Mouse (Mus musculus) megakaryocyte progenitor cell, adult 5-6 weeks (primary cell): ENCODE data around the gene Bpifb3. TPM values are rescaled to one million over a fixed set of nuclear protein-coding genes. Genes with fewer than 3 reads are reported as not detected.

Experiments
- ATAC-seq: replicated peaks from 2 replicates; pipeline ENCODE4 v1.8.0; 2016; ENCODE audit warnings: mild to moderate bottlenecking, moderate TSS enrichment, inconsistent platforms; ENCODE audit not compliant: poor library complexity
- total RNA-seq, 2 experiments: library from RNA; stranded (forward) in 1 of 2; stranded (reverse) in 1 of 2; fragments of 157-497, 149-512 nt in 1 of 2; fragments of 200-1000 nt in 1 of 2; gene quantifications; 2 replicates each; pipeline versions ENCODE4 v1.2.3 to v1.2.4; 2015 to 2017

Gene Bpifb3
- total RNA-seq (2015) = not detected in 2 replicates
- total RNA-seq (2017) = not detected in 2 replicates

DNA sequence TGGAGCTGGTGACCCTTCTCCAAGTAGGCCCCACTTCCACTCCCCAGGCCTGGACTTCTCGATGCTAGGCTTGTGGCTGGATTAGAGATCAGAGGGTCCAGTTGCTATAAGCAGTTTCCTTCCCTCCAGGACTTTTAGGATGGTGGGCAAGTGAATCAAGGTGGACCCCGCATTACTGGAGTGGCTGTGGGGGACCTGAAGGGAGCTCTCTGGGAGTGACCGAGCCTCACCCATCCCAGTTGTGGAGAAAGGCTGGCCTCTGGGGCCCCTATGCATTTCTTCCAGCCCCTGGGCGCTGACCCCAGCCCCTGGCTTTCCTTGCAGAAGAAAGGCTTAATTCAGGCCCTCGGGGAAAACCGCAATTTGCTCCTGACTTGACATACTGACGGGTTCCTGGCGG, at the start of gene Bpifb3:
TSS of gene Bpifb3 (plus strand) at position 301 of the 400 bp plus-strand sequence.
- ATAC-seq = no peak

DNA sequence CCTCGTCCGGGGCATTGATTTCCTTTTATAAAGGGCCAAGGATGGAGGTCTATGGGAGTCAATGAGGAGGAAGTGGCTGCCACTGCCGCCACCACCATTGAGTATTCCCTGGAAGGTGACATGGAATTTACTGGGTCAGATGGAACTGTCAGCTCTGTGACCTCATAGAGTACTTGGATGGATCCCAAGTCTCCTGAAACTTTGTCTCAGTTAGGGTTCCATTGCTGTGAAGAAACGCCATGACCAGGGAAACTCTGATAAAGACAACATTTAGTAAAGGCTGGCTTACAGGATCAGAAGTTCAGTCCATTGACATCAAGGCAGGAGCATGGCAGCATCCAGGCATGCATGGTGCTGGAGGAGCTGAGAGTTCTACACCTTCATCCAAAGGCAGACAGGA, 47.0 kb upstream of the Bpifb3 start, which contains the start of gene Sun5:
TSS of gene Sun5 (minus strand) at position 101 of the 400 bp plus-strand sequence.
- no peak for ATAC-seq

DNA sequence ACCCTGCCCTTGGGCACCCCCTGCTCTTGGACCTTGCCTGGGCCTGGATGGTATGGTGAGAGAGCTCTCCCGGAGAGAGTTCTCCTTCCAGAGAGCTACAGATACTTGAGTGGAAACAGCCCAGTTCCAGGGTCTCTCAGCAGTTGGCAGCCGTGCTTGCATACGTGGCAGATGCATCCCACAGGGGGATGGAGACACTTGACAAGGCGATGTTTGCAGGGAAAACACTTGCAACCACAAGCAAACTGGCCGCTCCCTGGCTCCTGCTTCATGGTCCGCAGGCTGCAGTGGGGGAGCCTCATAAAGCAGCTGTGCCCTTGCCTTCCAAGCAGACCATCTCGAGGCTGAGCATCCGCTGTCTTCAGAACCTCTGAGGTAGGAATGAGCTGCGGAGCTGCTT, 43.3 kb upstream of the Bpifb3 start, which contains the start of gene Bpifb2:
TSS of gene Bpifb2 (plus strand) at position 301 of the 400 bp plus-strand sequence.
- ATAC-seq = no peak

DNA sequence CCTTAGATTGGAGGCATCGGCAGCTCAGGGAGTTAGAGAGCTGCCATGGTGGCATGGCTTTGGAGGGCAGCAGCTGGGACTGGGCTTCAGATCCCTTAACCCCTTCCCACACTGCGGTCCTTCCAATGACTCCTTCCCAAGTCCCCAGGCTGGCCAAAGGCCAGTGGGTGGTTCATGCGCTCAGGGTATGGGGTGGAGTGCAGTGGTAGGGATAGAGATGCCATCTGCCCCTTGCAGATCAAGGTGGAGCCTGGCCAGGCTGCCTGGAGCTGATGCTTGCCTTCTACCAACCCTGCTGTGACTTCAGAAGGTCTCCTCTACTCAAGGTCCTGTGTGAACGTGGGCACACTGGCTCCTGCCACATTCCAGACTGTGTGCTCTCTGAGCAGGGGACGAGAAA, 18.9 kb upstream of the Bpifb3 start:
- no peak for ATAC-seq

DNA sequence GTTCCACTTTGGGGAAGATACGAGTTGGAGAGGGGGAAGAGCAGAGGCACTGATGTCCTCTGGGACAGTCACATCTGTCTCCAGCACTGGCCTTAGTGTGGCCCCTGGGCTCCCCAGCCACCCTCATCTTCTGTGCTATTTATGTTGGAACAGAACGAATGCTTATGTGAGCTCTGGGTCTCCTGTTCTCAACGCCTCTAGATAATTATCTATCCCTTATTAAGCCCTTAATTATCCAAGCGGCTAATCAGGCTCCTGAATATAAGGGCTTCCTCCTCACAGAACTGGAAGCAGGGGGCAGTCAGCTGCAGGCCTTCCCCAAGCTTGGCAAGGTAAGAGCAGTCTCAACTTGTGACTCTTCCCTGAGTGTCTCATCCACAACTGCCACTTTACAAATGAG, 17.9 kb upstream of the Bpifb3 start, which contains the start of gene Bpifb6:
TSS of gene Bpifb6 (plus strand) at position 301 of the 400 bp plus-strand sequence.
- no peak for ATAC-seq

DNA sequence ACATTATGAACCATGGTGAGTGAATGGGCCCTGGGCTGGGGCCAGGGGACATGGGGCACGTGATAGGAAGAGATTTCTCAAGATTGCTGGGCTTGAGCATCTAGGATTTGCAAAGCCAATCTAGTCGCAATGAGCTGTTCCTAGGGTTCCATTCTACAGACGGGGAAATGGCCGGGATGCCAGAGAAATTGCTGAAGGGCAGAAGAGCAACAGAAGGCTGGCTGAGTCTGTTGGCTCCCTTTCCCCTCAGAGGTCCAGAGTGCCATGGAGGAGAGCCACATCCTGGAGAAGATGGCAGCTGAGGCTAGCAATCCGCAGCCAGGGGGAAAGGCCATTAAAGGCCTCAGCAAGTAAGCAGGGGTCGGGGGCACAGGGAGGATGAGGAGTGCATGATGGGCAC, 15.3 kb upstream of the Bpifb3 start:
- no peak for ATAC-seq

DNA sequence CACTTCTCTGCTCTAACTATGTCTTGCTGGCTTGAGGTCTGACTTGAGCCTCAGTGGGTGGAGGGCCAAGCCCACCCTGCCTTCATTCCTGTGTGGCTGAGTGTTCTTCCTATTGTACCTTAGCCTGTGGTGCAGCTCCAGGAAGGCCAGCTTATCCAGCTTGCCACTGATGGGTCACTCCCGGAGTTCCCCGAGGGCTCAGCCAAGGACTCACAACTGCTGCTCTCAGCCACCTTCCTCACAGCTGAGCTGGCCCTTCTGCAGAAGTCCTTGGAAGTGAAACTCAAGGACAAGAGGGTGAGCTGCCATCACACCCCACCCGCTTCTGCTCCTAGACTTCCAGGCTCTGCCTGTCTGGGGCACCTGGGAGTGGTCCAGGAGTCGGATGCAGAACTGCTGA, 11.4 kb upstream of the Bpifb3 start:
- no peak for ATAC-seq

DNA sequence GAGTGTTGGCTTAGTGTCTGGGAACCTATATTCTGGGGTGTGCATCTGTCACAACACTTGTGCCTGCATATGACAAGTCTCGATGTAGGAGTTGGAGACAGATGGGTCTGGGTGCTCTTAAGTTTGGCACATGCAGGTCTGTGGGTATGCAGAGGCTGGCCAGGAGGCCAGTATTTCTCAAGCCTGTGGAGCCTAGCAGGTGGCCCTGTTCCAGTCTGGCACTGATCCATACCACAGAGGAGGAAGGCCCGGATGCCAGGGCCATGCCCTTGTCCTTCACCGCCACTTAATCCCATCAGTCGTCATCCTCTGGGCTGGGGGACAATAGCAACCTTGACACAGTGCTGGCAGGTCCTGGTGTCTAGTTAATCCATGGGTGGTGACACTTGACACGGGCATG, 3.9 kb upstream of the Bpifb3 start:
- ATAC-seq = peak; percentile 34; the same call in 1 of the 2 replicates

DNA sequence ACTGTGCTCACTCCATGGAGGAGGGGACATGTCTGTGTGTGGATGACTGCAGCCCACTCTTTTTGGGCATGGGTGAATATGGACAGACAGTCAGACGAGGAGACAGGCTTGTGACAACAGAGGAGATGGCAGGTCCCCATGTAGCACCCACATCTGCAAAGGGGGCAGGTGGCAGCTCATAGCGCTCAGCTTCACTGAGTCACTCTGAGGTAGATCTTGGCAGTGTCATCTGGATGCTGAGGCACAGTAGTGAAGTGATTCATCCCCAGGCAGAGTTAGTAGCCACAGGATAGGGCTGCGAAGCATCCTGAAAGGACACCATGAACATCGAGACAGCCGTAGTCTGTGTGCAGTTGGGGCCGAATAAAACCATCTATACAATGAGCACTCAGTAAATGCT, 3.2 kb downstream of the Bpifb3 start:
- ATAC-seq = no peak

DNA sequence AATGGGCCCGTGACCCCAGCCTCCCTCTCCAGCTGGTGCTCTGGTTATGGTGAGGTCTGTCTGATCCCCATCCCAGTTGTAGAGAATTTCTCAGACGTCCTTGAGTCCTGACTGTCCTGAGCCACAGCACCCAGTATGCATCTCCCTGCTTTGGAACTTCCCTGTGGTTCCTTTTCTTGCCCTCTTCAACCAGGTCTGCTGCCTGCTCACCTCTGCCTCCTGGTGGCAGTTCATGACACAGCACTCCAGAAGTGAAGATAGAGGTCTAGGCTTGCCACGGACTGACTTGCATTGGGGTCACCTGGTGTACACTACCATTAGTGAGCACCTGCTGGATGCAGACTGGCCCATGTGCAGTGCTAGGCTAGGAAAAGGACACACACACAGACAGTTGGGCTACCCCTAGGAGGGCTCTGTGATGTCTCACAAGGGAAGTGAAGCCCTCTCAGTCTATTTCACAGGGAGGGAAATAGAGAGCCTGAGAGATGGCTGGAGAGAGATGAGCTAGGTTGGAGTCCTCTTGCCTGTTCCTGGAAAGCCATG, 11.9 kb downstream of the Bpifb3 start:
- peak; percentile 93 for ATAC-seq

DNA sequence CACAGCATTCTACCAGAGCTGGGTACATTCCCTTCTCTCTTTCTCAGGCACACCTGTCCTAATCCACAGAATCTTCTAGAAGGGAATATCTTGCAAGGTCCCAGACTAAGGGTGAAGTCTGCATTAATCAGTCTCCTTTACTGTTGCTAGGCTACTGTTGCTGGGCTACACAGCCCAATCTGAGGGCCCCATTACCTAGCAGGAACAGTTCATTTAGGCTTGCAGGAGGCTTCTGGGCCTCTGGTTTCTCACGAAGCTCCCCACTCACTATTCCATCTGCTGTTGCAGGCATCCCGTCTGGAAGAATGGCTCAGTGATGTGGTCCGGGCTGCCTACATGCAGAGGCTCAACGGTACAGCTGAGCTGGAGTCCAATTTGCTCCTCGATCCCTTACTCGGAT, 13.1 kb downstream of the Bpifb3 start:
- ATAC-seq = no peak

DNA sequence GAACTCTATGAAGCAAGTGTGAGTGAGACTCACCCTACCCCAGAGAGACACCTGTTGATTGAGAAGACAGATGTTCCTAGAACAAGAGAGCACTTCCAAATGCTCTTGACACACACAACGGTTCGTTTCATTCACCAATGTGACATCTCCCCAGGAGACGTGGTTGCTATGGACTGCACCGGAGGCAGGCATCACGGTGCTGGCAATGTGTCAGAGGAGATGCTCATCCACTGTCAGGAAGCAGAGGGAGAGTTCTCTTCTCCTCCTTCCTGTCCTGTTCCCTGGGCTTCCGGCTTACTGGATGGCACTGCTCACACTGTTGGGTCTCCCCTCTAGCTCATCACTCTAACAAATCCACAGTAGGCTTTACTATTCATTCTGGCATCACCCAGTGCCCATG, 15.3 kb downstream of the Bpifb3 start:
- ATAC-seq = no peak

DNA sequence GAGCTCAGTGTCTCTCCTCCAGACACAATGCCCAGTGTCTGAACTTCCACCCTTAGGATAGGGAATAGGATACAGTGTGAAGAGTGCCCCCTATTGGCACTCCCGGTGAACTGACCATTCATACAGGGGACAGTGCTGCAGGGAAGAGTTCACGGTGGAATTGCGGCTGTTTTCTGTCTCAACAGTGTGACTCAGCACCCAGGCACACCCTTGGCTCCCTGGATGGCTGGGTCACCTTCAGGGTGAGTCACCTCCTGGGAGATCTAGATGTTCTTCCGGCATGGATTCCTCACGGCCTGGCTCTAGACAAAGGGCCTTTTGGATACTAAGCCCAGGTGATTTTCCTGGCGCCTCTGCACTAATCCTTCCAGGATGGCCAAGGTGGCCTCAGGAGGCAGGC, 17.3 kb downstream of the Bpifb3 start:
- no peak for ATAC-seq

DNA sequence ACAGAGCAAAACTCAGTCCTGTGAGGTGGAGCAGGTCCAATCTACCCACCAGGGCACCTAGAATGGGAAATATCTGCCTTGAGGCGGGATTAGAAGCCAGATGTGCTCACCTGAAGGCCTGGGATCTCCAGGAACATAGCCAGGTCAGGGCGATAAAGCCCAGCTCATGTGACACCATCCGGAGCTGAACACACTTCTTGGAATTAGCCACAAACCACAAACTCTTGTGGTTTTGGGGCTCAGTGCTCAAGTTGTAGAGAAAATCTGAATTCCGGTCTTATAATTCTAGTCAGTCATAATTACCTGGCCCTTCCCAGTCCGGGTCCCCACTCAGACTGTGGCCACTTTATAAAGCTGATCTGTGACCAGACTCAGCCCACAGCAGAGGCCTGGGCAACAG, 19.8 kb downstream of the Bpifb3 start, which contains the start of gene Bpifb4:
TSS of gene Bpifb4 (plus strand) at position 370 of the 400 bp plus-strand sequence.
- 0 out of 2 replicates have a peak, but pooled peaks have one; percentile 23 for ATAC-seq

DNA sequence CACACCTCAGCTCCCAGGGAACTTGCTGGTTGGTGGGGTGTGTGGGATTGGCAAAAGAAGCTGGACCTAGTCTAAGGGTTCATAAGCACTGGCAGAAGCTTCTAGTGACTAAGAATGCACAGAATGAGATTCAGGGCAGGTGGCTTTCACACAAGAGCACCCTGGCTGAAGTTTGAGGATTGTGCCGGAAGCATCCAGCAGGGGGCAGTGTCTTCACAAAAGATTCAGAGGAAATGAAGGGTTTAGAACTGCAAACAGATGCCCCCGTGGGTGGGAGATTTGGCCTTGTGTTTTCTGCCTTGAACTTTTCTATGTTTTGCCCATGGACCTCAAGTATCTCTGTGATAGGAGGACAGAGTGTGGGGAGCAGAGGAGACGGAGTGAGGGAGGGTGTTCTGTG, 25.5 kb downstream of the Bpifb3 start:
- ATAC-seq = peak; percentile 58

DNA sequence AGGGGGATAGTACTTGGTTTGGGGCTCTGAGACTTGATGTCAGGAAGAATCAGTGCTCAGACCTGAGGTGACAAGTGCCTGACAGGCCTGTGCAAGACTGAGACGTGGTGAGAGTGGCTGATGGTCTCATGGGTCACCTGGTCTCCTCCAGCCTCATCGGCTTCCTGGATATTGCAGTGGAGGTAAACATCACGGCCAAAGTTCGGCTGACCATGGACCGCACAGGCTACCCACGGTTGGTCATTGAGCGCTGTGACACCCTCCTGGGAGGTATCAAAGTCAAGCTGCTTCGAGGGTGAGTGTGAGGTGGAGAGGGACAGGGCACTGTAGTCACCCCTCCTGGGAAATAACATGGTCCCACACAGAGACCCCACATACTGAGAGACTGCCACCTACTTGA, 26.5 kb downstream of the Bpifb3 start:
- no peak for ATAC-seq

DNA sequence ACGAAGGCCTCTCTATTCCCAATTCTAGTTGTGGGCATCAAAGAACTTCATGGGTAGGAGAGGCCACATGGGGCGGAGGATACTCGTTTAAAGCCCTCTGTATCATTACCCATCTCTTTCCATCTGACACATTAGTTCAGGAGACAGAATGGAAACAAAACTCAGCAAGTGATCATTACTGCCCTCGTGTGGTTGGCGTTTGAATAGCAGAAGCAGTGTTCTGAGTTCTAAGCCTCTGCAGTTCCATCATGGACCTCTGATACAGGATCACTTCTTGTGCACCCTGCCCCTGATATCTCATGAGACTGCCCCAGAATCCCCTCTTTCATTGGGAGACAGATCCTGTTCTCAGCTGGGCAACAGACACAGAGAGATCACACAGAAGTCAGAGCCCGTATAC, 34.9 kb downstream of the Bpifb3 start:
- ATAC-seq = peak; percentile 83

DNA sequence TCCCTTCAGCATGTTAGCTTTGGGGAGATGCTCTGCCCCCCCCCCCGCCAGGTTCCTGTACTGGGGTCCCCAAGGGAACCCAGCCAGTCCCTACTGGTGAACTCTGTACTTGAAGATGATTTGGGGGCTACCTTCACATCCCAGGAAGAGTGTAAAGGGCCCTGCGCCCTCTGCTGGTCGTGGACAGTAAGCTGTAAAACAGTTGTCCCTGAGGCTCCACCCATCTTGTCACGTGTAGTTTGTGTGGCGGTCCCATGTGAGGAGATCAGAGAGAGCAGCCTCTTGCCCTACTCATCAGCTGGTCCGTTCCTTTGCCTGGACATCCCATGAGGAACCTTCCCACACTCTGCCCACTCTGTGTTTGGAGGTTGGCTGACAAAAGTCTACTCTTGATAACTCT, 35.8 kb downstream of the Bpifb3 start:
- ATAC-seq = peak; percentile 93

DNA sequence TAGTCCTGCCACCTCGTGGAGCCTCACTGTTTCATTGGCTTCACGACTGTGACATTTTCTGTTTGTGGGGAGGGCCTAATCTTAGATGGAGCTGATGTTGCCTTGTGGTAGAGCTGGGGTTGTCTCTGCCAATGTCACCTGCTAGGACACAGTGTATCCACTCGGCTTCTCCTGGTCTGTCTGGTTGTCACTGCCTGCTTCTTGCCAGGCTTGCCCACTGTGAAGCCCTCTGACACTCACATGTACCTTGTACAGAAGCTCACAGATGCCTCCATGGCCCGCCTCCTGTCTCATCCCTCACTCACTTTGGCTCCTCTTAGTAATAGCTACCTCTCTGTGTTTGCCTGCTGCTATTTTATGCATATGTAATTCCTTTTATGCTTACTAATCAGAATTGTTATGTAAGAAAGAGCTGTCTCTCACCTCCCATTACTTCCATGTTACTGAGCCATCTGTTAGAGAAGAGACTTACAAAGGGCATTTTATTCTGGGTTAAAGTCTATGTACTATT, 44.8 kb downstream of the Bpifb3 start:
- ATAC-seq = no peak

DNA sequence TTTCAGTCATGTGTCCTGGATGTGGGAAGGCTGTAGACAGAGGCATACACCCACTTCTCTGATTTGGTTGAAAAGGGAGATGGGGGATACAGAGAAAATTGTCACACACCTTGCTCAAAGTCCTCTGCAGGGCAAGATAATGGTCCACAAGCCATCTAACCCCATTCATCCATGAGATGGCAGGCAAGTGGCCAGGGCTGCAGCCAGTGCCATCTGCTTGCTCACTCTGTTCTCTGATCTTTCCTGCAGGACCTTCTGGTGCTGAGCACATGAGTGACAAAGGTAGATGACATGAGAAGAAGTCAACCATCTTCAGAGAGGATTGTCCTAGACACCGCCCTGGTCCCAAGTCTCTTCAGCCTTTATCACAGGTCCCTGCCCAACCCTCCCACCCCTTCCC, 45.3 kb downstream of the Bpifb3 start:
- ATAC-seq = no peak

DNA sequence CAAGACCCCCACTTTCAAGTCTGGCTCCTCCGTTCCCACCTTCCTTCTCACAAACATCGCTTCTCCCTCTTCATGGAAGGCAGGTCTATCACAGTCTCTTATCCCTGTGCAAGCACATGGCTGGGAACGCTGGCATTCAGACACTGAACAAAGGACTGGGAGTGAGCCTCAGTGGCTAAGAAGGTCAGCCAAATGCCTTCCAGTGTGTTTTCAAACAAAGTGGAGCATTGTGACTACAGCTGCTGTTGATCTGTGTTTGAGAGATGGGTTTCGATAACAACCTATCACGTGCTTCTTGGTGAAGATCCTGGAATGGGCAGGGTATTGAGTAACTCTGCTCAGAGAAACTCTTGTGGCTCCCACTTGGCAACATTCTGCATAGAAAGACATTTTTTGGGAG, 52.2 kb downstream of the Bpifb3 start:
- no peak for ATAC-seq

DNA sequence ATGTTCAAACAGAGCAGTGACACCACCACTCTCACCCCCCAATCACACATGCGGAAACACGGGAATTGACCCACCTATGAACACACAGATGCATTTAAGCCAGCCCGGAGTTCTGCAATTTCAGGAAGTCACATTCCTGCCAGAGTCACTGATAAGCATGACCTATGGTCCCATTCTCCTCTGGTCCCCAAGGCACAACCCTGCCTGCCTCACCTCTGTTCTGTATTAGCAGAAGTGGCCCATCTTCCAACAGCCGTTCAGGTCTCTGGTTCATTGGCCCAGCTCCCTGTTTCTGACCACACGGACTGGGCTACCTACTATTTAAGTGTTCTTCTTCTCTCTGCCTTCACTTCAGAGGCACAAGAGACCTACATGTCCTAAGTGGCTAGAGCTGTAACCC, 56.6 kb downstream of the Bpifb3 start, which contains the start of gene Bpifa6:
TSS of gene Bpifa6 (plus strand) at position 364 of the 400 bp plus-strand sequence.
- ATAC-seq = no peak
